Mouse (Mus musculus): ENCODE results near the gene Phldb3. TPM values are rescaled to one million over a fixed set of nuclear protein-coding genes. Genes with fewer than 3 reads are reported as not detected.

The Phldb3 gene
- total and polyA plus RNA-seq, 3 experiments, result 6.4 to 10.8 TPM; not detected in 1

GRCm38 (mm10) chr7:24600941-24601597 lies 9.5 kb upstream of the Phldb3 start (continued):
- TF ChIP-seq HCFC1 (IDR thresholded peaks at IDR 0.05; ENCODE audit: low read depth, low read length) (peak; percentile 66; the same call in 1 of the 2 replicates), JUND (IDR thresholded peaks at IDR 0.05; ENCODE audit: low read depth, low read length) (no peak), ETS1 (IDR thresholded peaks at IDR 0.05; ENCODE audit: low read depth, low read length) (no peak), NELFE (IDR thresholded peaks at IDR 0.05; ENCODE audit: low read depth, low read length) (no peak), EP300 (IDR thresholded peaks at IDR 0.05; ENCODE audit: low read depth in 1 of 2, low read length in 2 of 2) (no peak), UBTF (IDR thresholded peaks at IDR 0.05; ENCODE audit: borderline replicate concordance, insufficient read depth, low read depth, low read length) (no peak), BHLHE40 (IDR thresholded peaks at IDR 0.05; ENCODE audit: borderline replicate concordance, low read depth, low read length) (no peak), NRF1 (IDR thresholded peaks at IDR 0.05; ENCODE audit: insufficient read depth, low read depth, low read length, poor library complexity, severe bottlenecking) (no peak)

- Histone ChIP-seq H3K4me1 (ENCODE audit: control insufficient read depth in 1 of 2, insufficient read depth in 2 of 2, low read length in 2 of 2) (no peaks in the 10 kb centered on the region), H3K36me3 (ENCODE audit: control insufficient read depth in 1 of 2, insufficient read depth in 2 of 2, low read length in 2 of 2) (no peaks in the 10 kb centered on the region), H3K9ac (ENCODE audit: control insufficient read depth, low read depth, low read length, poor library complexity, severe bottlenecking) (no peak overlapping the region), H3K79me2 (ENCODE audit: control insufficient read depth, insufficient read depth, low read length, poor library complexity) (no peaks in the 10 kb centered on the region; the same call in 1 of the 2 replicates), H3K27me3 (ENCODE audit: control insufficient read depth in 1 of 2, insufficient read depth in 2 of 2, low read length in 2 of 2) (no peaks in the 10 kb centered on the region), H3K4me3 (ENCODE audit: control insufficient read depth in 1 of 2, insufficient read depth in 1 of 2, low read depth in 2 of 2, low read length in 2 of 2) (no peak overlapping the region), H3K9me3 (replicated peaks; ENCODE audit: insufficient read depth, low read length) (no peaks in the 10 kb centered on the region), H3K27ac (ENCODE audit: control insufficient read depth, low read depth, low read length) (no peak overlapping the region)
- TF ChIP-seq ZMIZ1 (IDR thresholded peaks at IDR 0.05; ENCODE audit: low read depth, low read length) (no peak), MAX (IDR thresholded peaks at IDR 0.05; ENCODE audit: low read length) (no peak), USF1 (IDR thresholded peaks at IDR 0.05; ENCODE audit: low read depth, low read length) (no peak), USF2 (IDR thresholded peaks at IDR 0.05; ENCODE audit: borderline replicate concordance in 1 of 2, insufficient read depth in 1 of 2, low read depth in 1 of 2, low read length in 2 of 2) (no peak), E2F4 (IDR thresholded peaks at IDR 0.05; ENCODE audit: borderline replicate concordance, low read depth, low read length) (no peak), MAFK (IDR thresholded peaks at IDR 0.05; ENCODE audit: borderline replicate concordance, low read depth, low read length) (no peak), ZKSCAN1 (IDR thresholded peaks at IDR 0.05; ENCODE audit: low read depth, low read length) (no peak), SMC3 (IDR thresholded peaks at IDR 0.05; ENCODE audit: low read depth, low read length) (no peak), POLR2AphosphoS5 (IDR thresholded peaks at IDR 0.05; ENCODE audit: borderline replicate concordance, low read depth, low read length) (no peak), MEF2A (IDR thresholded peaks at IDR 0.05; ENCODE audit: extremely low read depth, insufficient replicate concordance, low read depth, low read length, poor library complexity, severe bottlenecking) (no peak), GABPA (IDR thresholded peaks at IDR 0.05; ENCODE audit: low read depth, low read length) (no peak), BHLHE40 (IDR thresholded peaks at IDR 0.05; ENCODE audit: borderline replicate concordance, low read depth, low read length) (no peak)
- DNase-seq (ENCODE audit: low read depth, low spot score), result no peak
These were observed 5.0 kb upstream of the Phldb3 start for GRCm38 (mm10) chr7:24605561-24605960.
